Mouse (Mus musculus) cerebellum, postnatal 36 days (tissue): ENCODE measurements at regions not wholly inside any gene's neighbourhood (a gene's known extent, or its start where the extent isn't known, plus 50 kb on each side); places are given as distances from the start of the nearest gene placed in this dataset.

Experiments used
- DNase-seq, 2 experiments: peaks; one replicate each; pipeline ENCODE4 v3.0.0; 2021 to 2022; ENCODE audit warnings: mixed read lengths in 2 of 2

DNA sequence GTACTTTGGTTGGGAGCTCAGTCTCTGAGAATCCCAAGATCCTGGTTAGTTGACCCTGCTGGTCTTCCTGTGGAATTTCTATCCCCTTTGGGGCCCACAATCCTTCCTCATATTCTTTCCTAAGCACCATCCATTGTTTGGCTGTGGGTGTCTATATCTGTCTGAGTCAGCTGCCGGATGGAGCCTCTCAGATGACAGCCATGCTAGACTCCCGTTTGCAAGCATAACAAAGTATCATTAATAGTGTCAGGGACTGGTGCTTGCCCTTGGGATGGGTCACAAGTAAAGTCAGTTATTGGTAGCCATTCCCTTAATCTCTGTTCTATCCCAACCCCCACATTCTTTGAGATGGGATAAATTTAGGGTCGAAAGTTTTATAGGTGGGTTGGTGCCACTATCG, 382.1 kb upstream of the Pou3f3 start:
- DNase-seq: no peak

DNA sequence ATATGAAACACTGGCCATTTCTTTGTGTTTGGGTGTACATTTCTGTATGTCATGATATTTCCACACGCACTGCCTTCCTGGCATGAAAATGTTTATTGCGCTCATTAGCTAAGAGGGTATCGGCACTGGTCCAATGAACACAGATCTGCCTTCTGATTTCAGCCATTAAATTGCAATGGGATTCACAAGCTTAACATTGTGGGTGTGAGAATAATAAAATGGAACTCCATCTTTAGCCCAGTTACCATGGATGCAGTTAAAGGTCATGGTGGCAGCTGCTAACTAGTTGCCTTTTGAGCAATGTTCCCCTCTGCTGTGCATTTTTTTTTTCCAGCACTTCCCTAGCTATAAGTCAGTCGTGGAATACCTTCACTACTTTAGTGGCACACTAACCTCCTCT, 343.7 kb upstream of the Pou3f3 start:
- DNase-seq: no peak

DNA sequence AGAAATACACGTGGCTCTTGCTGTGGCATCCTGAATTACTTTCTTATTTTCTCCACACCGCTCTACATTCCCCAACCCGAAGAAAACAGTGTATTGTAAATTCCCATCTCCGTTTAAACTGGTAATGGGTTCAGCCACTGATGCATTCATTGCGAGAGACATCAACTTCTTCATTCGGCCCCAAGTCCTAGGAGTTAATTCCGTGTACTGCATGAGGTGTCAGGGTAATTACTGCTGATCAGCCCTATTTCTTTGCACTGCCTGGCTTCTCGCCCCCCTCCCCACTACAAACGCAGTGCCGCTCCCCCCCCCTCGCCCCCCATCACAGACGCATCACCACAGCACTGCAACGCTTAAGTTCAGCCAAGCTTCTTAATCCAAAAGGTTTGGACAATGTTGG, 343.2 kb upstream of the Pou3f3 start:
- DNase-seq: no peak

DNA sequence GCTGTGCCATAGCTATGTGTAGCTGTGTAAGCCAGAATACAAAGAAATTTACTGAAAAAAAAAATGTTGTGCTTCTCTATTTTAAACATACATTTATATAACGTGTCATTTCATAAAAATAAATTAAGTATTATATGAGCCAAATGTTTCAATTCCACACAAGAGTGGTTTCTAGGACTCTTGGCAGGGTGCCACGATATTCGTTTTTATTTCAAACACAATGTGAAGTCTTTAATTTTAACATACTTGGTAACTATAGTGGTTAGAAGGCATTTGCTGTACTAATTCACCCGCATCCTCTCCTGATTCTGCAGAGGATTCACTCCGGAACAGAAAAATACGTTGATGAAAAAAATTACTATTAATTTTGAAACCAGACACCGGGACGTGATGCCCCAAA, 342.5 kb upstream of the Pou3f3 start:
- DNase-seq: peak in 1 of 2 experiments; percentile 4

- no peak for DNase-seq
Observed at GRCm38 (mm10) chr1:42354020-42354419, 341.5 kb upstream of the Pou3f3 start.

DNA sequence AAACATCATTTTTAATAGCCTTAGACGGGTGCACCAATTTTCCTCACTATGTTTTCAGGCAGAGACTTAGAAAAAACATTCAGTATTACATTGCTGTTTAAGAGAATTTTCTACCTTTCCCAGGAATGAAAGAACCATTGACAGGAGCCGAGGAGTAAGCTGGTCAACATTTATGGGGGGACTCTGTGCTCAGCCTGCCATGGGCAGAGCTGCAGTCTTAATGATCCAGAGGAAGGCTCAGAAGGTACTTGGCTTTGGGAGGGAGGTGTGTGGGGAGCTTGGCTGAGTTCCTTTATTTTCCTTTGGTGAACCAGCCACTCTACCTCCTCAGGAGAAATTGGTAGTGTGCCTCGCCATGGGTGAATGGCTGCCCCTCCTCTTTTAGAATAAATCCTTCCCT, 333.1 kb upstream of the Pou3f3 start:
- no peak for DNase-seq

- DNase-seq: no peak
Observed at GRCm38 (mm10) chr1:42365648-42366324, 329.8 kb upstream of the Pou3f3 start.

- no peak for DNase-seq
Observed at GRCm38 (mm10) chr1:42387919-42388684, 307.5 kb upstream of the Pou3f3 start.

DNA sequence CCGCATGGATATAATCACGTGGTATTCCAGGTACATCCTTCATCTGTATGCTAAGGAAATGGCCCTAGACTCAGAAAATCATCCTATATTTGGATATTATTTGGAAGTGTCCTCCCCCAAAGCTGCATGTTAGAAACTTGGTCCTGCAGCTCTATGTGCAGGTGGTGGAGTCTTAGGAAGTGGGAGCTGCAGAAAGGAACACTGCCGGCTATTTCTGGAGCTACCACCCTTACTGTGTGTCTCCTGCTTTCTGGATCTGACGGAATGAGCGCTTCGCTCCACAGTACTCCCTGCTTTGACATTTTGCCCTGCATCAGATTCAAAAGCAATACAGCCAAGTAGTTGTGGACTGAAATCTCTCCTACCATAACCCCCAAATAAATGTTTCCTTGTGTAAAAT, 306.8 kb upstream of the Pou3f3 start:
- DNase-seq: no peak

GRCm38 (mm10) chr1:42395651-42396260, 299.8 kb upstream of the Pou3f3 start:
- DNase-seq: no peak

DNA sequence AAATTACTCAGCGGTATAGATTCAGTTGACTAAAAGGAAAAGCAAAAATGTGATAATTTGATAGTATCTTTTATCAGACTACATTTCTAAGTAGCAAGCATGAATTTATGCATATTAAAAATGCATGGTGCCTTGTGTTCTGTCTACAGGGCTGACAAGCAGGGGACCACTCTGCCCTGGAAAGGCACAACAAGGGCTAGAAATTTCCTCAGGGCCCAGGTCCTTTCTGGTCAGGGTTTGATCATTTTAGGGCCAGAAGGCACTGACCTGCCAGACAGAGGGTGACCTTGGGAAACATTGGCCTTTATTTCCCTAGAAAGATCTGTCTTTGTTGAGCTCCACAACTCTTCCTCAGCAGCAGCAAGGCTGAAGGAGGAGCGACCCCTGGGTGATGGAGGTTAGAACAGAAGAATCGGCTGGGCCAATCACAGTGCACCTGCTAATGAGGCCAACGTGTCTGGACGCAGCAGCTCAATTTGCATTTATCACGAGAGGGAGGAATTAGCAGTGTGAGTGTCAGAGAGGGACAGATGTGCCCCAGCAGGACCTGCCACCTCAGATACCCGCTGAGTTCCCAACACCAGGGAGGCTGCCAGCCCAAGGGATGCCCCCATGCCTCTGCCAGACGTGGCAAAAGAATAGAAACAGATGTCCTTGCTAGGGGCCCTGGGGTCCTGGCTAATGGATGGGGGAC, 297.0 kb upstream of the Pou3f3 start:
- no peak for DNase-seq

- no peak for DNase-seq
Observed at GRCm38 (mm10) chr1:42415817-42416538, 279.6 kb upstream of the Pou3f3 start.

- no peak for DNase-seq
Observed at GRCm38 (mm10) chr1:42416539-42417218, 278.9 kb upstream of the Pou3f3 start.

DNA sequence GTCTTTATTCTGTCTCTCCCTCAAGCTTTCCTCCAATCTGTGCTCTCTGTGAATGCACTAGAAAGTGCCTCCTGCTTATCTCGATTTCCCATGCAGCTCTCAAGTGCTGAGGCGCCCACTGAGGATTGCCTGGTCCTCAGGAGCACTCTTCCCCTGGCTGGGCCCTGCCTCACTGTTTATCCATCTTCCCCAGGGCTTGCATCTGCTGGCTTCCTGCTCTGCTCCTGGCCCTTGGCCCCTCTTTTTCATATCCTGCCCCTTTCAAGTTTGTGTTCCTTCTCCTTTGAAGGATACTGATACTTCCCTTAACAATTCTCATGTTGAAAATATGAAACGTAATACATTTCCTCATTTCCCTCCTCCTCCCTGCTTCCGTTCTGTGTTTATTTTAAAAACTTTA, 277.8 kb upstream of the Pou3f3 start:
- DNase-seq: no peak

GRCm38 (mm10) chr1:42418233-42418632, 277.3 kb upstream of the Pou3f3 start:
- DNase-seq: no peak

DNA sequence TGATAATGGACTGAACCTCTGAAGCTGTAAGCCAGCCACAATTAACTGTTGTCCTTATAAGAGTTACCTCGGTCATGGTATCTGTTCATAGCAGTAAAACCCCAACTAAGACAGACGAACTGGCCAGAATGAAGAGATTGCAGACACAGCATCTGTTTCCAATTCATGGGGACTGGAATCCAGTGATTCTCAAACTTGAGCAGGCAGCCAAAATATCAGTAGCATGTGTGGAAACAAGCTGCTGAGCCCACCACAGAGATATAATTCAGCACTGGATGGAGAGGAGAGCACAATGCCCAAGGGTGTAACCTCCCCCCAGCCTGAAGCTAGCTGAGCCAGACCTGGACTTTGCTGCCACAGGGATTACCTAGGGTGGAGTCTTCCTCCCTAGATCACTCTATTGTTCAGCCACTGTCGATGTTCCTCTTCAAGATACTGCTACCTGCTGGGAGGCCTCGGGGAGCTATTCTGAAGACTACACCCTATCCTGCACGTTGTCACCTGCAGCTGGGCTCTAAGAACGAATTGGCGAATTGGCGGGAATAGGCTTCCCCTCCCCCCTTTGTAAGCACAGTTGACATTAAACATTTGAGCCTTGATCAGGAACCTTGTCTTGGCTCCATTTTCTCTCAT, 259.1 kb upstream of the Pou3f3 start:
- DNase-seq: no peak

DNA sequence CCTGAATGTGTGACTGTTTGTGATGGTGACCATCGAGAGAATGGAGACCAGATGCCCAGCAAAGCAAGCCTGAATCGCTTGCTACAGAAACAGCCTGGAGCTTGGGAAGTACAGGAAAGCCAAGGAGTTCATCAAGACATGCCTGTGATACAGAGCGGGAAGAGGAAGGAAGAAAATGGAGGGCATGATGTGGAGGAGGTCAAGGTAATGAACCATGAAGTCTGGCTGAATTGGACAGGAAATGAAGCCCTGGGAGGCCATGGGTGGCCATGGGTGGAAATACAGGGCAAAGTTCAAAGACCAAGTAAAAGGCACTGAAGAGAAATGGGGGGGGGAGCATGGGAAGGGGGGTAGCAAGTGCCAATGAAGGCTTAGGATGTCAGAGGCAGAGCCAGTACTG, 227.2 kb upstream of the Pou3f3 start:
- no peak for DNase-seq

- no peak for DNase-seq
Observed at GRCm38 (mm10) chr1:42471846-42472494, 223.6 kb upstream of the Pou3f3 start.

DNA sequence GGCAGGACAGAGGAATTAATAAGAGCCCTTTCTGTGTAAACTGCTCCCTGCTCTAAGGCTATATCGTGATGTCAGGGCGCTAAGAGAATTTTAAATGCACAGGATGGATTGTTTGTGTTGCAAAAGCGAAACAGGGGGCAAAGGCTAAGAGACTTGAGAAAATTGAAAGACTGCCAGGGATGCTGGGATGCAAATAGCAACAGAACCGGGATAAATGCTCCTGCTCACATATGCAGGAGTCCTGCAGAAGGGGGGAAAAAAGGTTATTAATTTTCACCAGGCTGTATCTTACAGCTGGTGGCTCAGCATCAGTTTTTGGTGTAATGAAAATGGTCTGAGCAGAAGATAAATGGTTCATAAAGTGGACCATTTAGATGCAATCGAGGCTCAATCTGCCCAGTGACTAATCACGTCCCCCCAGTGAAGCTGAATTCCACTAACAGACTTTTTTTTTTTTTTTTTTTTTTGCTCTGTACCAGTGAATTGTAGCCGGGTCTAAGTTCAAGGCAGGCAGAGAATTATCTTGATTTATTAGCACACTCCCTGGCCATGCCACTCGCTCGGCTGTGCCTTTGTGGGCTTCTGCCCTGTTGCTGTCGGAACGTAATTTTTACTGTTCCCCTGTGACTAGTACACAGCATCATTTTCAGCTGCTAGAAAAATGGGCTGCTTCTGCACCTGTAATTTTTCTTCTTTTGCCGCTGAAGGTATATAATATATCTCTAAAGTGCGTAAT, 222.9 kb upstream of the Pou3f3 start:
- no peak for DNase-seq

- DNase-seq: no peak
Observed at GRCm38 (mm10) chr1:42474197-42474596, 221.4 kb upstream of the Pou3f3 start.
